Mouse (Mus musculus) E14TG2a.4 (cell line): Measurements from ENCODE around the gene Zfp963.

Source experiments
- CTCF ChIP-seq: conservative IDR thresholded peaks from 2 replicates; pipeline ENCODE4 v1.5.1; 2014; ENCODE audit warnings: low read length
- NANOG ChIP-seq: IDR thresholded peaks from 2 replicates; pipeline ENCODE4 v1.6.1; 2014; ENCODE audit warnings: borderline replicate concordance, low read length, mixed read lengths
- POU5F1 ChIP-seq: IDR thresholded peaks from 2 replicates; pipeline ENCODE4 v1.6.1; 2014; ENCODE audit warnings: low read length, borderline replicate concordance

DNA sequence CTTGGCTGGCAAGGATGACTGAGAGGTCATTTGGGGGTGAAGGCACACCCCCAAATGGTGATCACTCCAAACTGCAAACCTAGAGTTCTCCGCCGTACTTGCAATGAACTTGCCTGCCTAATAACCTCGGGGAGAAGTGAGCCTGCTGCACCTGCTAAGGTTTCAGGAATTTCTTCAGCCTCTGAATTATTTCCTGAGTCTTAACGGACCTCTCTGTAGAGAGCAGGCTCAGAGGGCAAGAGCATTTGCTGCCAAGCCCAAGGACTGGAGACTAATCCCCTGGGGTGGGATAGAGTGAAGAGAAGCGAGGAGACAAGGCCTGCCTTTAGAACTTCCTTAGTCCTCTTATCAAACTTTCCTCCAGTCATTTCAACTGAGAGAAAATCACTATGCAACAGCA is 40.0 kb upstream of the Zfp963 start:
- TF ChIP-seq CTCF: no peak
- TF ChIP-seq POU5F1: no peak
- no peak for TF ChIP-seq NANOG
